Mouse (Mus musculus): Measurements from ENCODE around the gene Fastkd5. TPM values are rescaled to one million over a fixed set of nuclear protein-coding genes. Genes with fewer than 3 reads are reported as not detected.
"Not testable (repeated sequence)": the region's sequence is repeated elsewhere in the genome, so short reads cannot be mapped to it uniquely, and the experiment has no call there.

Fastkd5 gene
- total RNA-seq (2015) (11.0 and 12.4 TPM in 2 replicates), total RNA-seq (2017) (11.9 and 12.4 TPM in 2 replicates)

DNA sequence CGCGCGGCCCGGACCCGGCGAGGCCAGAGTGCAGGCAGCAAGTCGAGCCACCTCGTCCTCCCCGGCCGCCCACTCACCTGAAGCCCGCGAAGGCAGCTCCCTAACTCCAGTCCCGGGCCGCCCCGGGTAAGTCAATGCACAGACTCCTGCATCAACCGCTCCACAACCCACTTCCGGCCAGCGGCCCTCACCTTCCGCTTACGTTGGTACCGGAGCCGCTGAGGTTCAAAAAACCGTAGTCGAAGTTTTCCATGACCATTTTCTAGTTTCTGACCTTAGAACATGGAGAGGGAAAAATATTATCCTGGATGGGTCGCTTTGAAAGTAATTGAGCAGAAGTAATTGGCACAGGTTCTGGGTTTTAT, at the start of gene Fastkd5, which contains the start of gene Ubox5:
Gene Fastkd5, minus strand, starts transcription at position 189 of the 365 bp plus-strand sequence.
Gene Ubox5, minus strand, starts transcription at position 200 of the 365 bp plus-strand sequence.
- peak; percentile 92 for ATAC-seq (ENCODE audit: poor library complexity, severe bottlenecking)

GRCm38 (mm10) chr2:130679154-130679553, 49.3 kb upstream of the Fastkd5 start:
- no peak for ATAC-seq (ENCODE audit: poor library complexity, severe bottlenecking)

DNA sequence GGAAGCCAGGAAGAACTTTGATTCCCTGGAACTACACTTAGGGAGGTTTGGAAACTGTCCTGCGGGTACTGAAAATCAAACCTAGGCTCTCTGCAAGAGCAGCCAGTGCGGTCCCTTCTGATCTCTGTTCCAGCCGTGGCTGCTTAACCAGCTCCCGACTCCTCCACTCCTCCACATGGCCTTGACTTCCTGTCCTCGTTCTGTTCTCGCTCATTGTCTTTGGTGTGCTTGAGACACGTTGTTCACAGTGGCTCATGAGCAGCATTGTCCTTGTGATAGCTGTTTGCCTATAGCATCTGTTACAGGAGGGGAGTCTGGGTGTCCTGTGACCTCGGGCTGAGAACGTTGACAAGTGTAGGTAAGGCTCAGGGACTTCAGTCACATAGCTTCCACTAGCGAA, 47.4 kb upstream of the Fastkd5 start:
- no peak for ATAC-seq (ENCODE audit: poor library complexity, severe bottlenecking)

DNA sequence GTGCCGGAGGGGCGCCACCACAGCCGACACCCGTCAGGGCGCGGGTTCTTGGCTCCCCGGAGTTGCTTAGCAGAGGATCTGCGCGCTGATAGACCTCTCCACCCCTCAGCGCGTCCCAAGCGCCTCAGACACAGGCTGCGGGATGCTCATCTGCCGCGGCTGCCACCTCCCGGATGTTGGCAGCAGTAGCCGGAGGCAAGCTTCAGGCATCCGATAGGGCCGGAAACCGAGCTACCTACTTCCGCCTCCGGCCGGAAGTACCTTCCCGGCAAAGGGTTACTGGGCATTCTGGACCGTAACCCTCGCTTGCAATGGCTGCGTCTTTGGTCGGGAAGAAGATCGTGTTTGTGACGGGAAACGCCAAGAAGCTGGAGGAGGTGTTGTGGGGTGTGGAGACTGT, 37.7 kb upstream of the Fastkd5 start, which contains the start of gene Itpa:
Gene Itpa, plus strand, starts transcription at position 52 of the 400 bp plus-strand sequence.
- ATAC-seq (ENCODE audit: poor library complexity, severe bottlenecking) = peak; percentile 80

GRCm38 (mm10) chr2:130664102-130664701, 34.4 kb upstream of the Fastkd5 start, which contains the start of gene Ddrgk1:
Ddrgk1 (minus strand) TSS chr2:130664659.
- peak; percentile 82 for ATAC-seq (ENCODE audit: poor library complexity, severe bottlenecking)

GRCm38 (mm10) chr2:130663342-130663741, 33.5 kb upstream of the Fastkd5 start:
- no peak for ATAC-seq (ENCODE audit: poor library complexity, severe bottlenecking)

GRCm38 (mm10) chr2:130658530-130658929, 28.7 kb upstream of the Fastkd5 start:
- ATAC-seq (ENCODE audit: poor library complexity, severe bottlenecking) = no peak

GRCm38 (mm10) chr2:130657541-130657940, 27.7 kb upstream of the Fastkd5 start:
- ATAC-seq (ENCODE audit: poor library complexity, severe bottlenecking) = no peak

GRCm38 (mm10) chr2:130656536-130656935, 26.7 kb upstream of the Fastkd5 start:
- ATAC-seq (ENCODE audit: poor library complexity, severe bottlenecking) = no peak

DNA sequence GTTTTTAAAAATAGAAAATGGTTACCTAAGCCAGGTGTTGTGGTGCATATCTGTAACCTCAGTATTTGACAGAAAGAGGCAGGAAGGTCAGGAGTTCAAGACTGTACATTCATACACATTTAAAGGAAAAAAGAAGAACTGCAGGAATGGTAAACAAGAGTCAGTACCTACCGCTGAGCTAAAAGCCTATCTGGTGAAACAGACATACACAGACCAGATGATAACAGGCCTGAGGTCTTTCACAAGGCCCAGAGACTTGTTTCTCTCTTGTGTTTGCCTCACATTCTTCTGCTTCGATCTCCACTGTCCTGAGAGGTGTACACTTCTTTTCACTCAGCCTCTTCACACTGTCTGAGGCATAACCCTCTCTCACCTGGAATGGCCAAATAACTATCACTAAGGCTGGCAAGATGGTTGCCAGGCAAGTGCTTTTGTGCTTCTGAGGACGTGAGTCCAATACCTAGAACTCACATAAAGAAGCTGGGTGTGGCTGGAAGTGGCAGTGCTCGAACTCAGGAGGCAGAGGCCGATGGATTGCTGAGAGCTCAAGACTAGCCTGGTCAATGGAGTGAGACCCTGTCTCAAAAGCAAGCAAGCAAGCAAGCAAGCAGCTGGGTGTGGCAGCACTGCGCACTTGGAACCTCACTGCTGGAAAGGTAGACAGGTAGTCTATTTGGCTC, 26.0 kb upstream of the Fastkd5 start:
- ATAC-seq (ENCODE audit: poor library complexity, severe bottlenecking) = no peak

DNA sequence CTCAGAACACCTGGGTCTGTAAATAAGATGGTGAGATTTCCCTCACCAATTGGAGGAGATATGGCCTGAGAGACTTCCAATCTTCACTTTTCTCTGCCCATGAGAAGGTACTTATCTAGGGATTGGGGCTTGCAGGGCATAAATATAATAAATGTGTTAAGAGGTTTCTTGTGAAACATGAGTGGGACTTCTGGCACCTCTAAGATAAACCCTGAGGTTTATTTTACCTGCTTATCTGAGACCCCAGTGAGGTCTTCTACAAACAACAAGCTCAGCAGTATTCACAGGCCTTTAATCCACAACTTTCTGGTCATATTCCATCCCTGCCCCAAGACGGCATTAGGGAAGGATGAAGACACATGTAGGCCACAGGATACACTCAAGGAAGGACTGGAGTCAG, 23.9 kb upstream of the Fastkd5 start:
- ATAC-seq (ENCODE audit: poor library complexity, severe bottlenecking) = no peak

DNA sequence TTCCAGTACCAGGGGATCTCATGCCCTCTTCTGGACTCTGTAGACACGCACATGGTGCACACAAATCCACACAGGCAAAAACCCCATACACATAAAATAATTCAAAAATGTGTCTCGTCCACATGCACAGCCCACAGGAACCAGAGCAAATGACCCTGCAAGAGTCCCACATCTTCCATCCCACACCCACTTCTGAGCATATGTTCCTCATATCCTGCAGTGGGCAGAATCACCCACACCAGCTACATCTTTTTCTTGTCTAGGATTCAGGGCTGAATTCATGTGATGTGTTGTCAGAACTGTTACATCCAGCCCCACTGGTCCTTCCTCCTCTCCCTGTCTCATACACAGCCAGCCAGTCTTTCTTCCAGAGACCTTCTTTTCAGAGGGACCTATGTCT, 23.5 kb upstream of the Fastkd5 start:
- ATAC-seq (ENCODE audit: poor library complexity, severe bottlenecking) = no peak

GRCm38 (mm10) chr2:130649028-130649427, 19.2 kb upstream of the Fastkd5 start:
- ATAC-seq (ENCODE audit: poor library complexity, severe bottlenecking) = not testable (repeated sequence)

DNA sequence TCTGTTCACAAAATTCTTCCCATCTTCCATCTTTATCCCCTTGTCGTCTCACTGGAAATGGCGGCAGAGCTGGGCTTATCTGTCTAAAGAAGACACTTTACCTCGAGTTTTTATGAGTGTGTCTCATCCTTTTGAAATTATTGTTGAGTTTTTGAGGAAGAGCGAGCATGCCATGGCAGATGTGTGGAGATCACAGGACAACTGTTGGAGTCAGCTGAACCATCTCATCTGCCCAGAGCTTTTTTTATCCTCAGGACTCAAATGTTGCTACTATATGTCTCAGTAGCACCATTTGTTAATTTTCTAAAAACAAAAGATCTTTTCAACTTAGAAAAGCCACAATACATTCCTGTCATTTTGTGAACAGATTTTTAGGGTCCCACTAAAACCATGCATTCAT, 15.4 kb upstream of the Fastkd5 start:
- ATAC-seq (ENCODE audit: poor library complexity, severe bottlenecking) = no peak

DNA sequence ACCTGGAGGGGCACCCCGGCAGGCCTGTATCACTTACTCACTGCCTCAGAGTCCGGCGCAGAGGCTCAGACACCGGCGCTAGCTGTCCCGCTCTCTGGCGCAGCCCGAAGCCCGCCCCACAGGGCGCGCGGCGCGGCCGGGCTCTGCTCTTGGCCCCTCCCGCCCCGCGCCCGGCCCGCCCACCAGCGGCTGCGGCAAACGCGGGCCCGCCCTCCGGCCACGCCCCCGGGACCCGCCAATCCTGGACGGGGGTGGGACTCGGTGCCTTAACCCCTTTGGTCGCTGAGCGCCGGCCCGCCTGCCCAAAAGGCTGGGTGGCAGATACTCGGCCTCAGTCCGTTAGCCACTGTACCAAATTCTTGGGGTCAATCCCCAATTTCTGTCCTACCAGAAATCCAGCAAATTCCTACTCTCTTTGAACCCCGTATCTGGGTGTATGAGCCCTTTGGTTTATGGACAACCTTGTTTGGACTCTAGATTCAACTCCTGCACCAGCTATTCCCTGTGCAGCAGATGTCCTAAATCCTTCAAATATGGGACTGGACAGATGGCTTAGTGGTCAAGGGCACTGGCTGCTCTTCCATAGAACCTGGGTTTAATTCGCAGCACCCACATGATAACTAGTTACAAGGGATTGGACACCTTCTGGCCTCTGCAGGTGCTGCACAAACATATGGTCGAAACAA, 13.0 kb upstream of the Fastkd5 start, which contains the start of gene Lzts3:
Gene Lzts3, minus strand, starts transcription at position 120 of the 686 bp plus-strand sequence.
- ATAC-seq (ENCODE audit: poor library complexity, severe bottlenecking) = peak; percentile 95

- peak; percentile 24 for ATAC-seq (ENCODE audit: poor library complexity, severe bottlenecking)
Measured at GRCm38 (mm10) chr2:130642197-130642660, 12.4 kb upstream of the Fastkd5 start.

DNA sequence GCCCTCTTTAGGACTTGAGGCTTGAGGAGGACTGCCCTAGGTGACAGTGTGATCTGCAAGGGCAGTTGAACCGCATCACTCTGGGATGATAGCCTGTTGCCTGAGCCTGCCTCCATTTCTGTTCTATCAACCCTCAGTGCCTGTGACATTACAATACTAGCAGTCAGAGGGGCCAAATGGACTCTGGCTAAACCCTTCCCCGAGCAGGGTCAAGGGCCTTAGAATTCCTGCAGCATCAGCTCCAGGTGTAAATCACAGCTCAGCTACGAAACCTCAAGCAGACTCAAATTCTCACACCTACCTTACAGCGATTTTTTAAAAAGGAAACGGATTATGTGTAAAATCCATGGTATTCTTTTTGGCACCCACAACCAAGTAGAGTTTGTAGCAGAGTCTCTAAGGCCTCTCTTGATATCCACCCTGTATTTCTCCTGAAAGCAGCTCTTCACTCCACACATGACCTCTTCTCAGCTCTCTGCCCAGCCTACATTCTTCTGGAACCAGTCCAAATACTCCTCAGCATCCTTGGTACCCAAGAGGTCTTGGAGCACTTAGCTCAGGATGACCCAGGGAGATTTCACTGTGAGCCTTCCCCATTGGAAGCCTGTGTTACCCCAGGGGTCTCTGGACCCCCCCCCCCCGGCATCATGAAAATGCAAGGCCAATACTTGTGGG, 11.7 kb upstream of the Fastkd5 start:
- no peak for ATAC-seq (ENCODE audit: poor library complexity, severe bottlenecking)

- ATAC-seq (ENCODE audit: poor library complexity, severe bottlenecking) = no peak
Measured at GRCm38 (mm10) chr2:130639276-130639675, 9.4 kb upstream of the Fastkd5 start.

- no peak for ATAC-seq (ENCODE audit: poor library complexity, severe bottlenecking)
Measured at GRCm38 (mm10) chr2:130638101-130638611, 8.3 kb upstream of the Fastkd5 start.

- peak; percentile 26; the same call in 1 of the 2 replicates for ATAC-seq (ENCODE audit: poor library complexity, severe bottlenecking)
Measured at GRCm38 (mm10) chr2:130635847-130636246, 6.0 kb upstream of the Fastkd5 start.
